Mouse (Mus musculus): ENCODE results near the gene Tenm2.

Tenm2 gene

DNA sequence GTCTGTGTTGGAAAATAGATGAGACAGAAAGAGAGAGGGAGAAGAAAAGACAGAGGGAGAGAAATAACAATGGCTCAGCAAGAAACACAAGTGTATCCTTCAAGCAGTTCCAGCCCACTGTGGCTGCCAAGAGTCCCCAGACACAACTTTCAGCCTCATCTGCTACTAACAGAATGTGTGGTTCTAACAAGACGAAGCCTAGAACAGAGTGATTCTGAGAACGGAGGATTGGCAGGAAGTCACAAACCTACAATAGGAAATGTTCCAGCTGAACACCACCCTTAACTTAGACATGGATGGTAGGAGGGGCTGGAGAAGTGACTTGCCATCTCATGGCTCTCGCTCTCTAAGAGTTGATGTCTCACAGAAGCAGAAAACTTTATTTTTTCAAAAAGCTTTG lies 894.0 kb downstream of the Tenm2 start:
- DNase-seq = no peak

DNA sequence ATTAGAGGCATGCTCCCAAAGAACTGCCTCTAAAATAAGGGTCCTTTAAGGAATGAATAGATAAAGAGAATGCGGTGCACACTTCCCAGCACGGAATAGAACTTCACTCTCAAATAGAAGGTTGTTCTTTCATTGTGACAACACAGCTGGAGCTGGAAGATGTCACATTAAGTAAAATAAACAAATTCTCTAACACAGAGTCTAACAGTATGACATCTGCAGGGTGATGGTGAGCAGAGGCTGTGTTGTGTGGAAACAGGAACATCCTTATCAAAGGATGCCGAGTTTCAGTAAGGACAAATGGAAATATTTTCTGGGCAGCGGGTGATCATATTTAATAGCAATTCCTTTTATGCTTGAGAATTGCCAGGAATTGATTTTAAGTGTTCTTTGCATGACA lies 897.3 kb downstream of the Tenm2 start:
- DNase-seq = no peak

DNA sequence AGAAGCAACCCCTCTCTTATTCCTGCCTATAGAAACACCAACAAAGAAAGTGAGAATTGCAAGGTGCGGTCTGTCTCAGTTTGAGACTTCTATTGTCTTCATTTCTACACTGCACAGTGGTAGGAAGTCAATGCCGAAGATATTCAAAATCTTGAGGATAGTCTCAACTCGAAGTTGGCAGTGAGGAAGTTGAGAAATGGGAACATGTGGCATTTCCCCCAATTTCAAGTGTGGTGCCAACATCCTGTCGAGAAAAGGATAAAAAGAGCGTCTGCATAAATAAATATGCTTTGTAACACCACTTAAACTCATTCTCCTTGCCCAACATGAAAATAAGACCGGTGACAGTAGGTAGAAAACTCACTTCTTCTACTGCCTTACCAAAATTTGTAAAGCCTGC lies 898.7 kb downstream of the Tenm2 start:
- DNase-seq = no peak

DNA sequence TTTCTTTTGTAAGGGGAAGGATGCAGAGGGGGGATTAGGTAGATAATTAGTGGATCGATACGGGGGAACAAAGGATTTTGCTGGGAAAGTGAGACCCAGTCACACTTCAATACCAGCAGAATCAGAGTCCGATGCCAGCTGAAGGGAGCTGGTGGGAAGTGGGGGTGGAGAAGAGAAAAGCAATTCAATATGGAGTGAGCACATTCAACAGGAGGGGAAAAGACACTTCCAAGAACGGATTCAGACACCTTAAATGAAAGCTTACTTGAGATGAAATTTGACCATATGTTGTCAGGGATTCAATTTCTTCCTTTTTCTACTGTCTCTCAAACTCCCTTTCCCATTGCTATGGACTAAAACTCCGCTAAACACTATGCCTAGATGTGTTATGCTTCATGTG lies 900.6 kb downstream of the Tenm2 start:
- no peak for DNase-seq

DNA sequence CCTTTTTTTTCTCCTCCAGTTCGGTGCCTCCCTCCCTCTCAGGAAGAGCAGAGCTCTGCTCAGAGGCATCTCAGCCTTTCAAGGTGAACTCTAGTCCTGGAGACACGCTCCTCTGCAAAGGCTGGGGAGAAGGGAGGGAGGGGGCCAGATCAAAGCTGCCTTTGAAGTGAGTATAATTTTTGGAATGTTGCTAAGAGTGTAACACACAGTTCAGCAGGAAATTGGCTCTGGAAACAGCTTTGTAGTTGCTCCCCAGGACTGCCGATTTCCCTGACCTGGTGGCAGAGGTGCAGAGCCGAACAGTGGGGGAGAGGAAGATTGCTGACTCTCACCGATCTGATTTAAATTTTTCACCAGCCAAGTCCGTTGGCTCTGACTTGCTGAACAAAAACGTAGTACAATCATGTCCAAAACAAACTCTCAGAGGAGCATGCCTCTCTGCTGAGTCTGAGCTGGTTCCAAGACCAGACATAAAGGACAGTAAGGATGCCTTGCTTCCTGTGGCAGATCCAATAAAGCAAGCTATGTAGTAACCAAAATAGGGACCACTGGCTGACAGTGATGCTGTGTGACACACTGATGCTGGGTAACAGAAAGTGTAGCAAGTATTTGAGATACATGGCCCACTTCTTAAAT lies 901.5 kb downstream of the Tenm2 start:
- DNase-seq = no peak

DNA sequence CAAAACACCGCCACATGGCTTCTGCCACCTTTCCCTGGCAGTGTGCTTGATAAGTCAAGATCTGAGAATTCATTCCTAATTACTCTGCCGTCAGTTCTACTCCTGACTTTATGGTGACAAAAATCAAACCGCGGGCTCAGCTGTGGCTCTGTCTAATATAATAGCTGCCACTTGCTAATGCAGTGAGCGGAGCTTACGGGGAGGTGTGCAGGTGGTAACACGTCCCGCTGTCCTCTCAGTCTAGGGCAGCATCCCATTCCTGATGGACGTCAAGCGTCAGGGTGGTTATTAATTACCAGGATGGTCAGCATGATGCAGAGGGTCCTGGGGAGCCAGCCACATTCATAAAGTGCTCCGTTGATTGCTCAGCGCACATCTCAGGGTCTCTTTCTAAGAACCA lies 903.5 kb downstream of the Tenm2 start:
- DNase-seq = no peak

DNA sequence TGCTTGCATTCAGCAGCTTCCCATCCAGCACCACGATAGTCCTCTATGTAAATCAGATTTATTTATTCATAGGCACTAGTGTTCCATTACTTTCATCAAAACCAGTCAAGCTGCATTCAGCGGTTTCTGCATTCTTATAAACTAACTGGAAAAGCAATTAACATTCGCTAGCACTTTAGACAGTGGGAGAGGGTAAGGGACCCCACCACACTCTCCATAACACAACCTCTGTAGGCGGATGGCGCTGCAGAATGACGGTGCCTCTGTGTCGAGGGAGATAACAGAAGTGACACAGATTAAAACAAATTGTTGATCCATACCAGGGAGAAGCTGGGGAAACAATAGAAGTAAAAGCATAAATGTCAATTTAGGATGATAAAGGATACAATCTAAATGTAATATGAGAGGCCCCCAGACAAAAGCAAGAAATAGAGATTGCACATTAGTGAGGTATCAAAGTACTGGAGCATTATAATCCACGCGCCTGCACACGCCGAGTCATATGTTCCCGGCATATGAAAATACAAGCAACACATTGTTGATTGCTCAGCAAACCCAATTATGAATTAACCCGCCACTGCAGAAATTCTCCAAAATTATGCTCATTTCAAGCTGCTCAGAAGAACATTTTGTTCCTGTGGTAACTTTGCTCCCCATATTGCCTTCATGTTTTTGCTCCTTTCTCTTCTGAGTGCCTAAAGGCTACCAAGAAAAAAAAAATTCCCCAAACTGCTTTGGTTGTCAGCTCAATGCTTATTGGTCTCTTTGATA lies 904.2 kb downstream of the Tenm2 start:
- DNase-seq = no peak

DNA sequence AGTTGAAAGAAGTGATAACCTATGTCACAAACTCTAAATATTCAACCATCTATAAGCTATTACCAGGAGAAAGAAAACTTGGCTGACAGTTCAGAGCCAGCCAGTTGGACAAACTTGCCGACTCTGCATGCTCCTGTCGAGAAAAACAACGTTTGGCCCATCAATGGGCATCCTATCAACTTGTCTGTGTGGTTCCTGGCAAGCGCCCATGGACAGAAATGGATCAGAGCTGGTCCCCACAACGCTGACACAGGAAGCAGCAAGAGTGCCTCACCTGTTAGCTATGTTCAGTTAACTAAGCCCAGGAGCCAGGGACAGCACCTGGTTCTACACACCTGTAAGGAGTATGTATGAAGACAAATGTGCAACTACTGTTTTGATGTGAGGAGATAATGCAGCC lies 908.5 kb downstream of the Tenm2 start:
- DNase-seq = no peak

DNA sequence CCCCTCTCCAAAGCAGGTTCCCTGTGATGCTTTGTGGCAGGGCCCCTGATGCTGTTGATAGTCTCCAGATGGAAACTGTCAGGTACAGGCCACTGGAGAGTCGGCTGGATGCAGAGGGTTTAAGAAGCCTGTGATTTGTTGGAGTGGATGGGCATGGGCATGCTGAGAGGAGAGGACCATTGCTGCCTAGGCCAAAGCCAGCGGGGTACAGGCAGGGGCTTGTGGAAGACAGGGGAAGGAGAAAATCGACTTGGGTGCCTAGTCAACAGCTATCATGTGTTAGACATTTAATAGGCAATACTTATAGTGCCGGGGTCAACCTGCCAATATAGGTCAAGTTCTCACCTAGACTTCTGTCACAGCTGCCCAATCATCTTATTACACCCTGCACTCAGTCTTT lies 926.4 kb downstream of the Tenm2 start:
- DNase-seq = no peak

DNA sequence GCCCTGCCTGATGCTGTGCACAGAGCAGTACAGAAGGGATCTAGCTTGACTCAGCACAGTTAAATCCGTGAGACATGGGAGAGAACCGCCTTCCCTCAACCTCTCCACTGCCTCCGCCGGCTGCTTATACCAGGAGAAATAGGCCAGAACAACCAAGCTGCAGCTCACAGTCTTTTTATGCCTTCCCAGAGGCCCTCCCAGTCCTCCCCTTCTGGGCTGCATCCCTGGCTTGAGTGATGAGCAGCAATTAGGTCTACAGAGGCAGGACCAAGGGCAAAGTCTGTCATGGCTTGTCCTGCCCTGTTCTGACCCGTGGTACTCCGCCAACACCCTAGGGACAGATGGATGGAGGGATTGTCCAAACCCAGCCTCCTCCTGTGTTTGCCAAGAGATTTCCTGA lies 928.5 kb downstream of the Tenm2 start:
- peak; percentile 41 for DNase-seq

DNA sequence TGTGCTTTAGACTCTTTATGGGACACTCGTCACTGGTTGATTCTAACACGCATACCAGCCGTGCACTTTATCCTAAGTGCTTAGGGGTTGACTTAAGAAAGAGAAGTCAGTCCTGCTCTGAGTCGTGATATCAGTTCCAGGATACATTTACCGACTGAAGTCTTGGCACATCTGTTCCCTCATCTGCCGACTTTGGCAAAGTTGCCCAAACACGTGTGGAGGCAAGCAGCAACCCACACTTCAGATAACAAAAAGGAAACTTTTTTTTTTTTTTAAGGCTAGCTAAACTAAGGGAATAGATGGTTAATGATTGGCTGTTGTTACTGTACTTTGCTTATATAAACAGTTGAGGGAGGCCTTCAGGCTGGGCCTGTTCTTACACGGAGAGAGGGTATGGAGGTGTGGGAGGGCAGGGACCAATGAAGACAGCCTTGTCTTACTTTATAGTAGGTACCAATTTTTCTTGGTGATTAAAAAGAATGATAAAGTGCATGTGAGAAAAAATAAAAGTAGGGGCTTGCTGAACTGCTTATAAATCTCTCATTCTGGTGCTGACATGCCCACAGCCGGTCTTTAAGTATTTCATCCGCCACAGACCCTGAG lies 930.3 kb downstream of the Tenm2 start:
- DNase-seq = no peak

DNA sequence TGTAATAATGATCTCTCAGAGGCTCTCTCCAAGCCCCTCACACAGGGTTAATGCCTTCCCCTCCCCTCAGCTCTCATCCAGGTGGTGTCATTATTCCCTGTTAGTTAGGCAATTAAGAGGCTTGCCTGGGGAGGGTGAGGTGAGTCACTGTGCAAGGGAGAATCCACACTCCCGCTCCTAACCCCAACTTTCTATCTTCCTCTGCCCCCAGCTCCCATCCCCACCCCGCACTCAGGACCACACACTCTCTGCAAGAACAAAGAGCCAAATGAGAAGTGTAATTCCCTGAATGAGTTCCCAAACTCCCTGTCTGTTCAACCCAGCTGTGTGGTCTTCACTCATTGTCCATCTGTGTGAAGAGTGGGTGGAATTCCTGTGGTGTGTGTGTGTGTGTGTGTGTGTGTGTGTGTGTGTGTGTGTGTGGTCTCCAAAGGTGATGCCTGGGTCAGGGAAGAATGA lies 932.8 kb downstream of the Tenm2 start:
- DNase-seq = no peak

DNA sequence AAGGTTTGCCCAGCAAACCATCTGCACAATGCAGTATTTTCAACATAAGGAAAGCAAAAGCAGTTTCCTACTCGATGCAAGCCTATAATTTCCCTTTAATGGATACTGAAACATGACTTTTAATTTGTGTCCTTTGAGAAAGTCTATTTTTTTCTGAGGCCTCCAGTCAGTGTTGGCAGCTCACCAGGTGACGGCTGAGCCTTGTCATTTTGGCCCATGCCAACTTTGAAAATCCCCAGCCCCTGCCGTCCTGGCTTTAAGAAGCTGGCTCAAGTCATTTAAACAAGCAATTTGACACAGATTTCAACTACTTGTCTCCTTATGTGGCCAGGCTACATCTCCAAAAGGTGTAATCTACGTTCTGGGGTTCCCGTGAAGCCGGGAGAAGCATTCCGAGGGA lies 933.7 kb downstream of the Tenm2 start:
- no peak for DNase-seq

DNA sequence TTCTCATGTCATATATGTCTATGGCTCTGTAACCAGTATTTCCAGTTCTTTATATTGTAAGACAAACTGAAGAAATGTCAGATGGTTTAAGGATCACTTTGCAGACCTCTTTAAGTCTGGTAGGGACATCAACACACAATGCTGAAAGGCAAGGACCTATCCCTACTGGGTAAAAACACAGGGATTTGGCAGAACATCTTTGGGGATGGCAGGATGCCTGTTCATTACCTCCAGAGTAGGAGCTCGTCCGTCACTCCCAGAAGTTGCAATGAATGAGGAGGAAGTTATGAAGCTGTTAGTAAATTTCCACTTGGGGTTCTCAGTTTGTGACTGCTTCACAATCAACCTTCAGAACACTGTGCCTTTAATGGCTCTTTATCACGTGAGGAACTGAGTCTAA lies 939.2 kb downstream of the Tenm2 start:
- DNase-seq = no peak

DNA sequence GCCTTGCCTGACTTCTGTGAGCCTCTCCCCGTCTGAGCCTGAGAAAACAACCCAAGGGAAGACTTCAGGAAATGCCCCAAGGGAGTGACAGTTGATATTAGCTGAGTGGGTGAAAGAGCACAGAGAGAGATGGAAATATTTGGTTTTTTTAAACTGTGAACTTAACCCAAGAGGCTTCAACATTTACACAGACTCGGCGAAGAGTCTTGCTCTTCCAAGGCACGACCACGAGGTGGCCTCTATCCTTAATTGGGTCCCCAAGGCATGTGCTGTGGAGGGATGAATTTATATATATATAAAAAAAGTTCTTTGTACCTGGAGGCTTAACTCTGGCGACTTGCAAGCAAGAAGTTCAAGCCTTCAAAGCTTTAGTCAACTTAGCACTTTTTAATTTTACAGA lies 943.6 kb downstream of the Tenm2 start:
- no peak for DNase-seq

DNA sequence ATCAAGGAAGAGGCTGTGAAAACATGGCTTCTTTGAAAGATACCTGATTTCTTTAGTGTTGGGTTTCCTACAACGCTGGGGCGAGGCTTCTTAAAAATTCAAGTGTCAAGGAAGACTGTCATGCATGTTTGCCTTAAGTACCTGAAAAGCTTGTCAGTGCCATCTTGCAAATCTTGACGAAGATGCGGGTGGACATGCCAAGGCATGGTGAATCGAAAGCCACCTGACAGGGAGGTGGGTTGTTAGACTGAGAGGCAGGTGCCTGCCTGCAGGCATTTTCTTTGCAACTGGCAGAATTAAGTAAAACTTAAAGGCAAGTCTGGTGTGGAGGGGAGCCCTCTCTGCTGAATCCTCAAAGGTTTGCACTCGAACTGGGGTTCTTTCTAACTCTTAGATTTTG lies 949.5 kb downstream of the Tenm2 start:
- DNase-seq = no peak

DNA sequence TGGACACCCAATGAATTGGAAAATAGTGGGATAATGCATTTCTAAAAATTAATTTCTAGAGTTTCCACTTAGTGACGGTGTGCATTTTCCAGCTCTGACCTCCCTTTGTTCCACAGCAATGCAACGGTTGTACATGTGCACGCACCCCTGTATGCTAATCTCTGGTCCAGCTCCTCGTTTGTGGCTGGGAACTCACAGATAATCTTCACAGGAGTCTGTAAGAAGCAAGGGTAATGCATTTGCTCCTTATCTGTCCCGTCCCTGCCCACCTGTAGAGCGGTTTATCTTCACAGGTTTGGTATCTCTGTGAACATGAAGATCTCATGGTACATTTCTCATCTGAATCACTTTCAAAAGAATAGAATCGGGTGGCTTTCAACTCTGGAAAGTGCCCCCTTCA lies 955.2 kb downstream of the Tenm2 start:
- DNase-seq = no peak

DNA sequence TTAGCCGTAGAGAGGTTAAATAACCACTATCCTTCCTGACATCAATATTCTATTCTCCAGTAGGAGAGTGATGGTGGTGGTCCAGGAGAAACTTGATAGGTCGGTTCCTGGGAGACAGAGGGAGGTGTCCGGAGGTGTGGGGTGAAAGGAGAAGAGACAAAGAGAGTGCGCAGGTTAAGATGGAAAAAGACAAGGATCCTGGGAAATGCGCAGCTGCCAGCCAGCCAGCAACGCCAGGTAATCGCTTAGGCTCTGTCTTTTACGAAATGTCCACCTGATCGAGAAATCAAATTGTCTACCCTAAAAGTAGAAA lies 957.9 kb downstream of the Tenm2 start:
- no peak for DNase-seq

DNA sequence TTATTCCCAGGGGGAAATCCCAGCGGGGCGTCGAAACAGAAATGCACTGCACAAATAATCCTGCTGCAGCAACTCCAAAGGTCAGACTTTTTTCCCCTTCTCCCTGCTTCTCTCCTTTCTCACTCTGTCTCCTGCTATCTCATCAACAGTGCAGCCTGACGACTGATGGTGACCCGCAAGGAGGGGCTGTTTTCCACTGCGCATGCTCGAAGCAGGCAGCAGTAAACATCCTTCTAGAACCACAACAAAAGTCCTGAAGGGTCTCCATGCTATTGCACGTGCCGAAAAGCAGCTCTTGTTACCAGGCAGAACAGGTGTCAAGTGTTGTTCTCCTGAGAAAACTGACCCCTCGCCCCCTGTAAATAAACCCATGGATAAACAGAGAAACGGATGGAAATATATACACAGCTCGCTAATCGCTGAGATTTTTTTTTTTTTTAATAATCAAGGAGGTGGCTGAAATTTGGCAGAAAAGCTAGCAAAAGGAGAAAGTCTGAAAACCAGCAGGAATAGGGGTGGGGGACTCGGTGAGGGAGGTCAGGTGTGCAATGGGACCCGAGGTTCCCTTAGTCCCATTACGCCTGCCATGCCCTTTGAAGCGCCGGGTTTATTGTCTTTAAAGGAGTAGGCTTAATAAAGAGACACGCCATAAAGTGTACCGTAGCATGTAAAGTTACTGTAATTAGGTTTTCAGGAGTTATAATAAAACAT lies 958.4 kb downstream of the Tenm2 start:
- no peak for DNase-seq

DNA sequence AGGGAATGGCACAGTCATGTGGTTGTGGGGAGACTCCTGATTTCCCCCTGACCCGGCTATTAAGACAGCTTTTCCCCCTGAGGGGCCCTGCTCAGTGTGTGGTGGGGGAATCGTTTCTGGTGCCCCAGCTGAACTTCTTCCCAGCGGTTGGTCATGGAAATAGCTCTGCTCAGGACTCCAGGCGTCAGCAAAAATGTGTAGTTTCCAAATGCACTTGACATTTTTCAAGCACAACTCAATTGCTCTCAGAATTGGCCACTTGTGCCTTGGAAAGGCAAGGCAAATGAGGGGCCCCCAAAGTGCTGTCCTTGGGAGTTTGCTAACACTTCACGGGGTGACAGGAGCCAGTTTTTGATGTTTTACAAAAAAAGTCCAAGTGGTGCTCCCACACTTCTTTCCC lies 959.7 kb downstream of the Tenm2 start:
- no peak for DNase-seq

DNA sequence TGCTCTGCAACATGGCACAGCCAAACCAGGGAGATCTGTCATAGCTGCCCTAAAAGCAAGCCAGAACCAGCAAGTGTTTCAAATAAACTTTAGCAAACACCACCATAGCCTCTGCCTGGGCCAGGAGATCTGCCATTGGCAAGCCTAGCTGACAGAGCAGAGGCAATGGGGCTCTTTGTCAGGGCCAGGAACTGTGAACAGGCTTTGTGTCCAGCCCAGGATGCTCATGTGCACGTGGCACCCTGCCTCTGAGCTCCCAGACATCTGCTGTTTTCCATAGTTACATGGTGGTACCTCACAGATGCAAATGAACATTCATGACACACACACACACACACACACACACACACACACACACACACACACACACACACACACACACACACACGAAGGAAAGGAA lies 963.6 kb downstream of the Tenm2 start:
- DNase-seq = no peak

DNA sequence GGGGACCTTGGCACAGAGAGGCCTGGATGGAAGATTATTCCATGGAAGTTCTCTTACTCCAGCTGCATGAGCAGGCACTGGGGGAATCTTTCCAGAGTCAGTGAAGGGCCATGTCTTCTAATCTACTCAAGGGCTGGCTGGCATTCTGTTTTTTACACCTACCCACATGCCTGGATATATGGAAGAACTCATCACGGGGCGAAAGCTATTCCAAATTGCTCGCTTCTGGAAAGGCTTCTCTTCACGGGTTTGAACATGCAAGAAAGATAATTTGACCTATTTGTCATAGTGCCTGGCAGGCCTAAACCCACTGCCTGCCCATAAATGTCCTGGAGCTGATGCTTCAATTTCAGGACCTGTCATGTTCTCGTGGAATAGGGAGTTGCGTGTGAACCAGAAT lies 965.8 kb downstream of the Tenm2 start:
- DNase-seq = no peak

DNA sequence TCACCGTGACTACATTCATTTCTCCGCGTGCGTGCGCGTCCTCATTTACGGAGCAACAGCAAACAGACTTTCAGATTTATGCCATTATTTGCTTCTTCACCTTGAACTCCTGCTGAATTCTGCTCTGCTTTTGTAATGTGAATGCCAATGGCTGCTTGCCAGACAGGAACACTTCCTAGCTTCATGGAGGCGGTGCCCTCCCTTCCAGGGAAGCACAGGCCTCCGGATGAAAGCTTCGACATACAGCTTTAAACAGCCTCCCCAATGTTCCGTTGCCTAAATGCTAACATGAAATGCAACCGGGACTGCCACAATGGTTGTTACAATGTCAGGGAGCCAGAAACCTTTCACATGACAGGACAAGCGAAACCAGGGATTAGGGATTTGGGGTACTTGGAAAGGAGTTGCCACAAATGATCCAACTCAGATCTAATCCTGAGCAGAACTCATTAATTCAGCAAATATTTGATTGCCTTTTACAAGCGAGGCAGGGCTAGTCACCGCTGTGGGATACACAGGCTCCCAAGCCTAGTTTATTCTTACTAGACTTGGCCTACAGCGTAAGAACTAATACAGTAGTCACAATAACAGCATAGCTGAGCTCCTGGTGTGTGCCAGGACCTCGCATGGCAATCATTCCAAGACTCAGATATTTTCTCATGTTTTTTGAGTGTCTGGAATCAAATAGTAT lies 970.8 kb downstream of the Tenm2 start:
- no peak for DNase-seq

Measured in right cerebral cortex, postnatal 25 days (tissue).